Mouse (Mus musculus): Measurements from ENCODE around the gene Unc93b1.

DNA sequence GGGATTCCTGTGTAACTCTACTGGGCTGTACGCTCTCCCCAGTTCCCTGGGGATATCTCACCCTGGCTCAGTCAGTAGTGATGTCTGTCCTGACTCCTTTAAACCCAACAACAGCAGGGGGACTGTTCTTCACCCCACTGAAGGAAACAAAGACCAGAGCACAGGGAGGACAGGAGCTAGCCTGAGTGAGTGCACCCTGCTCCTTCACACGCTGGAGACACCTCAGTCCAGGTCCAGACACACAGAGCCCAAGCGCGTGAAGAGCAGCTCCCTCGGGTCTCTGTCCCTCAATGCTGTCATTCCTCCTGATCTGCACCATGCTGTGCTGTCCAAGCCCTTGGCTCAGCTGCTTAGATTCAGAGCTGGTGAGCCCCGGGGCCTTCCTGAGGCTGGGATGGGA, 8.3 kb upstream of the Unc93b1 start:
- TF ChIP-seq POLR2A (IDR thresholded peaks at IDR 0.05; ENCODE audit: low read depth, low read length): no peak
- TF ChIP-seq CTCF (IDR thresholded peaks at IDR 0.05; ENCODE audit: extremely low read depth, insufficient read length, insufficient replicate concordance, low read depth, low read length): no peak
